Mouse (Mus musculus) small intestine, adult 2 months (tissue): ENCODE data around the gene Kcnq2. TPM values are rescaled to one million over a fixed set of nuclear protein-coding genes. Genes with fewer than 3 reads are reported as not detected.

Experiments
- H3K27ac ChIP-seq: fragments of 200-500 bp; 2 replicates; pipeline ENCODE4 v1.5.1; 2012; ENCODE audit warnings: low read depth, low read length, control low read depth, inconsistent platforms; ENCODE audit not compliant: insufficient read depth
- H3K27me3 ChIP-seq: fragments of 200-500 bp; 2 replicates; pipeline ENCODE4 v1.6.1; 2012; ENCODE audit warnings: mild to moderate bottlenecking, moderate library complexity, low read length, inconsistent platforms; ENCODE audit not compliant: control insufficient read depth, insufficient read depth
- H3K36me3 ChIP-seq: fragments of 200-500 bp; 2 replicates; pipeline ENCODE4 v1.6.1; 2012; ENCODE audit warnings: mild to moderate bottlenecking, low read length, control low read depth, inconsistent platforms; ENCODE audit not compliant: control insufficient read depth, insufficient read depth
- H3K4me1 ChIP-seq: fragments of 200-500 bp; 2 replicates; pipeline ENCODE4 v1.6.1; 2012; ENCODE audit warnings: low read length, inconsistent platforms, mixed read lengths; ENCODE audit not compliant: control insufficient read depth, insufficient read depth, insufficient read length
- H3K4me3 ChIP-seq: fragments of 200-500 bp; 2 replicates; pipeline ENCODE4 v1.5.1; 2012; ENCODE audit warnings: low read depth, mild to moderate bottlenecking, control low read depth, inconsistent platforms, low read length, moderate library complexity
- CTCF ChIP-seq: fragments of 200-500 bp; IDR thresholded peaks from 2 replicates; pipeline ENCODE4 v1.5.1; 2012; ENCODE audit warnings: low read depth, mild to moderate bottlenecking, control low read depth, inconsistent platforms, low read length, moderate library complexity, mixed read lengths; ENCODE audit not compliant: insufficient replicate concordance, insufficient read length; ENCODE audit errors: extremely low read depth
- POLR2A ChIP-seq: fragments of 200-500 bp; IDR thresholded peaks from 2 replicates; pipeline ENCODE4 v1.6.1; 2012; ENCODE audit warnings: low read depth, mild to moderate bottlenecking, control low read depth, inconsistent platforms, low read length, moderate library complexity
- WGBS: fragments of 180-500 bp; shearing (Covaris S2); methylation state at CpG from one replicate; pipeline ENCODE4 v1.1.7; 2018; 5-methylcytosine and 5-hydroxymethylcytosine counted together
- polyA plus RNA-seq: library from polyadenylated mRNA; depleted of rRNA; stranded (reverse); fragments of >200 nt; gene quantifications from 2 replicates; pipeline ENCODE4 v1.2.3, GENCODE M21; 2012; rRNA removed

Gene Kcnq2
- polyA plus RNA-seq, 1 experiment = 0.51 TPM

DNA sequence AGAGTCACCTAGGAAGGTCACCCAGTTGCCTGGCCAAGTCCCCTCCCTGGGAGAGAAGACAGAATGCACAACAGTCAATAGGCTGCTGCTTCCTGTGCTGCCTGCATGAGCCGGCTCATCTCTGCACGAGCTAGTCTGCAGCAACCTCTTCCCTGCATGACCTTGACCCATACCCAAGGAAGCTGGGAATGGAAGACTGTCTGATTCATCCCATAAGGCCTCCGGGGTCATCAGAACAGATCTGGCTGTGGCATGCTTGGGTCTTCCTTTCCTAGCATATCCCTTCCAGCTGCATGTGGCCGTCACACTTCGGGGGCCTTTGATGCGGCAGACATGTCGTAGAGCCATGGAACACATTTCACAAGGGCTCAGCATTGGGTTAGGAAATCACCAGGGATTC lies 99.9 kb downstream of the Kcnq2 start:
- Histone ChIP-seq H3K4me1 (no peaks in the 10 kb centered on the region; the same call in none of the 2 replicates), H3K36me3 (no peaks in the 10 kb centered on the region), H3K4me3 (no peak overlapping the region), H3K27me3 (peaks cover 22% of the 10 kb centered on the region), H3K27ac (no peak overlapping the region)
- TF ChIP-seq CTCF (no peak), POLR2A (no peak)
- 80% methylated on average over 7 of the region's 7 CpGs for WGBS

DNA sequence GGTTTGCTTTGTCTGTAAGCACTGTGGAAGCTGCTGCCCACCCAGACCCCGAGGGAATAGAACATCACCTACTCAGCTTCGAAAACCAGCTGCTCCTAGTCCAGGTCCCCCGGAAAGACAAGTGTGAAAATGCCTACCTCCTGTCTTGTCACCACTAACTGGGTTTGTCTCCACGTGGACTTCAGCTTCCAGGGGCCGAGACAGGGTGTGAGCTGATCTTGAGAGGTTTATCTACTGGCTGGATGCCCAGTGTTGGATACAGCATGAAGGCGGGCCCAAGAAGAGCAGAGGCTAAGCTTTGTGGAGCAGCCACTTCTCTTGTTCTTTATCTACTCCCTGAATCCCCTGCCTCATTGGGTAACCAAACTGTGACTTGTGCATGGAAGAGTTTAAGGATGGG lies 101.8 kb downstream of the Kcnq2 start:
- peaks cover 4% of the 10 kb centered on the region; the same call in 1 of the 2 replicates for H3K27me3 ChIP-seq
- no peak overlapping the region for H3K4me3 ChIP-seq
- no peaks in the 10 kb centered on the region; the same call in 1 of the 2 replicates for H3K4me1 ChIP-seq
- no peaks in the 10 kb centered on the region for H3K36me3 ChIP-seq
- H3K27ac ChIP-seq = no peak overlapping the region
- no peak for TF ChIP-seq CTCF
- TF ChIP-seq POLR2A = no peak
- WGBS = 31% methylated on average over 6 of the region's 6 CpGs

DNA sequence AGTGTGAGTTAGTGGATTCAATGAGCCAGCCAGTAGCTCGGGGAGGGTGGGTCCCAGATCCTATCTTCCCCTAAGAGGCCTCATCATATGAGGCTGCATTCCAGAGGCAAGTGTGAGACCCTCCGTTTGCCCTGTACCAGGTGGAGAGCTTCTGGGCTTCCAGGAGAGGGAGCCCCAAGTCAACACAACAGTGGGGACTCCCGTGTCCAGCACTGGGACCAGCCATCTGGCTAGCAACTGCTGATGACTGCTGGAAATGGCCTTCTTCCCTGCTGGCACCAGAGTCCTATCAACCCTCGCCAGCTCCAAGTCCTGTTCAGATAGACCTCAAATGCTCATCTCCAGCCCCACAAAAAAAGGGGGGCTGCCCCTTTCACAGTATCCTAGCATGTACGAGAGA lies 102.7 kb downstream of the Kcnq2 start:
- WGBS = 28% methylated on average over 5 of the region's 5 CpGs
- Histone ChIP-seq H3K4me3 (no peak overlapping the region), H3K36me3 (no peaks in the 10 kb centered on the region), H3K27me3 (no peaks in the 10 kb centered on the region), H3K27ac (no peak overlapping the region), H3K4me1 (no peaks in the 10 kb centered on the region; the same call in 1 of the 2 replicates)
- TF ChIP-seq CTCF = no peak
- TF ChIP-seq POLR2A = no peak

DNA sequence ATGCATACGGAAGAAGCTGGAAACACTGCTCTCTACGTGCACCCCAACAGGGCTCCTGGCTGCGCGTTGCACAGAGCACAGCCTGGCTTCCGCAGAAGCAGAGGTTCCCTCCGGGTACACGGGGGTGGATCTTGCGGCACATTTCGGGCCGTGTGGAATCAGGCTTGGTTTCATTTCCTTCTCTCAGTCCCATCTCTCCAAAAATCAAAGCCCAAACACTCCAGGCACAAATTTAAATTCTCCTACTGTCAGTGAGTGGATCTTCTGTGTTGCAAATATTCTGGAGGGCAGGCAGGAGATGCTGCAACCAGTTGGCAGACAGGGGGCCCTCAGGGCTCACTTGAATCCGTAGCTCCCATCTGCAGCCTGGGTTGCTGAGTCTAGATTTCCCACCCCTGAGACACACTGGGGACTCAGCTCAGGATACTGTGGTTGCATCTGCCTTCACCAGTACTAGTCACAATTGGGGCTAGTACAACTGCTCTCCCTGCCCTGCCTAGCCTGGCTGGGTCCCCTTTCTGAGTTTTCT lies 103.6 kb downstream of the Kcnq2 start:
- Histone ChIP-seq H3K4me1 (no peaks in the 10 kb centered on the region; the same call in 1 of the 2 replicates), H3K27ac (no peak overlapping the region), H3K27me3 (no peaks in the 10 kb centered on the region), H3K36me3 (no peaks in the 10 kb centered on the region), H3K4me3 (no peak overlapping the region)
- TF ChIP-seq CTCF (no peak), POLR2A (no peak)
- 70% methylated on average over 11 of the region's 11 CpGs for WGBS

Other genes with a start within 250 kb of the Kcnq2 start
- 7.0 and 12.0 TPM in 2 replicates for gene Ythdf1, start 214.4 kb downstream of the Kcnq2 start, polyA plus RNA-seq
- gene Birc7, start 206.3 kb downstream of the Kcnq2 start, polyA plus RNA-seq = not detected in 2 replicates
- gene Nkain4, start 180.6 kb downstream of the Kcnq2 start, polyA plus RNA-seq = 2.1 and 4.8 TPM in 2 replicates
- 30.2 and 47.9 TPM in 2 replicates for gene Arfgap1, start 168.1 kb downstream of the Kcnq2 start, polyA plus RNA-seq
- 1.5 and 2.9 TPM in 2 replicates for gene Col20a1, start 148.8 kb downstream of the Kcnq2 start, polyA plus RNA-seq
- gene Chrna4, start 91.8 kb downstream of the Kcnq2 start, polyA plus RNA-seq = 0.04 TPM in 2 replicates
- gene Eef1a2, start 21.7 kb upstream of the Kcnq2 start, polyA plus RNA-seq = 1.6 and 3.4 TPM in 2 replicates
- 98.4 and 174 TPM in 2 replicates for gene Ppdpf, start 51.9 kb upstream of the Kcnq2 start, polyA plus RNA-seq
- 6.2 and 9.5 TPM in 2 replicates for gene Ptk6, start 67.5 kb upstream of the Kcnq2 start, polyA plus RNA-seq
- 0.56 and 0.93 TPM in 2 replicates for gene Srms, start 77.9 kb upstream of the Kcnq2 start, polyA plus RNA-seq
- gene Fndc11, start 84.7 kb upstream of the Kcnq2 start, polyA plus RNA-seq = 0.53 and 0.56 TPM in 2 replicates
- gene Helz2, start 106.7 kb upstream of the Kcnq2 start, polyA plus RNA-seq = 36.1 and 67.3 TPM in 2 replicates
- gene Gmeb2, start 152.7 kb upstream of the Kcnq2 start, polyA plus RNA-seq = 14.0 and 29.1 TPM in 2 replicates
- gene Stmn3, start 179.2 kb upstream of the Kcnq2 start, polyA plus RNA-seq = 0.90 and 1.3 TPM in 2 replicates
- gene Rtel1, start 184.4 kb upstream of the Kcnq2 start, polyA plus RNA-seq = 16.4 and 24.7 TPM in 2 replicates
- gene Zgpat, start 229.6 kb upstream of the Kcnq2 start, polyA plus RNA-seq = 15.7 and 20.7 TPM in 2 replicates
- 15.8 and 23.5 TPM in 2 replicates for gene Arfrp1, start 230.1 kb upstream of the Kcnq2 start, polyA plus RNA-seq
- gene Lime1, start 244.8 kb upstream of the Kcnq2 start, polyA plus RNA-seq = 53.5 and 89.8 TPM in 2 replicates